Mouse (Mus musculus) WW6 (cell line): Measurements from ENCODE around the gene Ppp2r1b.

Experiments
- DNase-seq: peaks from one replicate; pipeline ENCODE4 v3.0.0-alpha.2; 2013; ENCODE audit warnings: low read depth, low spot score

Gene Ppp2r1b

DNA sequence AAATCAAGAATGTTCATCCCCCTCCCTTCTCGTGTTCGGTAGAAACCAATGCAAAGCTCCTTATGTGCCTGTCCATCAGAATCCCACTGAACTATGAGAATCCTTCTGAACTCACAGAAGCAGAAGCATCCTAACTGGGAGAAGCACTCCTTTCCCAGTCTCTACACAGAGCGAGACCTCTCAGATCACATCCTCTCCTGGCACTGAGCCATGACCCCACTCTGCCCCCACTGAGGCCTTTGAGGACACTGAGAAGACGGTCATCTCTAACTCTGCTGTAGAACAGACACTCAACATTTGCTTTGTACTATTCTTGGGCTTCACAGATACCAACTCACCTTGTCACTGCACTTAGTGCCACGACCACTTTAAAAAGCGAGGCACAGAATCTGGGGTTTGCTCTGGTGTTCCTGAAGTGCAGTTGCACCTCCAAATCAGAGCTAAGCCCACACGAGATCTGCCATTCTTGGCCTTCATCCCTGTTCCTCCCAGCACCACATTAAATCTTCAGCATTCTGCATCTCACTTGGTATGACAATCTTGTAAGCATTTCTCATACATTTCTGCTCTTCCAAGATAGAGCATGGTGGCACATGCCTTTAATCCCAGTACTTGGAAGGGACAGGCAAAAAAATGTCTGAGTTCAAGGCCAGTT, 66.9 kb downstream of the Ppp2r1b start:
- DNase-seq: no peak

DNA sequence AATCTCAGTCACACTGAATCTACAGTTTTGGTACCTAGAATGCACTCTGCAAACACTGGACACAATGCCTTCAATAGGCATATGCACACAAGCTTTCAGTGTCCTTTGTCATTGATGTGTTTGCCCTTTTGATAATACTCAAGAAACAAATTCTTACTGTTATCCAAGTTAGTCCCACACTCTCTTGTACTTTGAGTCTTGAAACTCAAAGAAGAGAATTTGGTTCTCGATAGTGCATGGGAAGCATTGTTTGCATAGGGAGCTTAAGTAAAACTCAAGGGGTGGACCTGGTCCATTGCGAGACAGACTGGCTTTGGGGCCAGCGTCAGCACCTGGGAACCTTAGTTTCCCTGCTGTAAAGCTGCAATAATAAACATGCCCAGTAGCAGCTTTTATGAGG, 73.0 kb downstream of the Ppp2r1b start:
- DNase-seq: no peak

DNA sequence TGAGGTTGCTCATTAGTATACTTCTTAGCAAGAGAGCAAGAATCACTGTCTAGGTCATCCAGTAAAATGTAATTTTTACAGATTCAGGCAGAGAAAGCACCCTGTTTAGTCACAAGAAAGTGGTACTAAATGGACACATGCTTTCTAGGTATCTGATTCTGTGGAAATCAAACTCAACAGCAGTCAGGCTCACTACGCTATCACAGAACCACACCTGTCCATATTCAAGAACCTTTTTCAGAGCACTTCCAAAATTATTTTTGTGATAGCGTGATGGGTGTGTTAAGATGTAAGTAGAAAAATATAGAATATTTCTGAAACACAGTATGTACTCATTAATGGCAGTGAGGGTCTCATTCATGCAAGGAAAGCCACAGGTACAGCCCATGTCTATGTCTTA, 74.5 kb downstream of the Ppp2r1b start:
- DNase-seq: no peak

DNA sequence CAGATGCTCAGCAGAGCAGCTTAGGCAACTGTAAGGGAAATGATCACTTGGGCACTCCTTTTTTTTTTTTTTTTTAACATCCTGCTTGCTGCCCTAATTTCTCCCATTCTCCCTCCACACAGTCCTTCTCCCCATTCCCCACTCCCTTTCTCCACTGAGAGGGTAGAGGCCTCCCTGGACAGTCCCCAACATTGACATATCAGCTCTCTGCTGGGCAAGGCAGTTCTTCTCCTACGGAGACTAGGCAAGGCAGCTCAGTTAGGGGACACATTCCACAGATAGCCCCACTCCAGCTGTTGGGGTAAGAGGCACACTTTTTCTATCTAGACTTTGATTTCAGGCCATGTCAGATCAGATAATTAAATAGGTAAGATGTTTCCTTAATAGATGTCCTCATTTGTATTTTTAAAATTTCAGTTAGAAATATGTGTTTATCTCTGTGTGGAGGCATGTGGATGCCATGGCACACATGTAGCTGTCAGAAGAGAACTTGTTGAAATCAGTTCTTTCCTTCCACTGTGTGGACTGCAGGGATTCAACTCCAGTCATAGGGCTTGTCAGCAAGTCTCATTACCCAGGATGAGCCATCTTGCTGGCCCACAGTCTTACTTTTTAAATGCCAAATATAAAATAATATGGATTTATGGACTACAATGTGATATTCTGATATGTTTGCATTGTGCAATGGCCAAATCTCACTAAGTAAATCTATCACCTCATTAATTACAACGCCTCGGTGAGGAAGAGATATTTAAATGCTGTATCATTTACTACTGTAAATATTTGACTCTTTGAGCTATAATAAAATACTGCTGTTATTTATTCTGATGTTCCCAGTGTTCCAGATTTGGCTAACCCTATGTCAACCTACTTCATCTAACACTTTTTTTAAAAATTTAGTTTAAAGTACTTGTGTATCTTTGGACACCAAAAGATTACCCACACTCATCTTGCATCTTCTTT, 76.1 kb downstream of the Ppp2r1b start:
- DNase-seq: no peak

DNA sequence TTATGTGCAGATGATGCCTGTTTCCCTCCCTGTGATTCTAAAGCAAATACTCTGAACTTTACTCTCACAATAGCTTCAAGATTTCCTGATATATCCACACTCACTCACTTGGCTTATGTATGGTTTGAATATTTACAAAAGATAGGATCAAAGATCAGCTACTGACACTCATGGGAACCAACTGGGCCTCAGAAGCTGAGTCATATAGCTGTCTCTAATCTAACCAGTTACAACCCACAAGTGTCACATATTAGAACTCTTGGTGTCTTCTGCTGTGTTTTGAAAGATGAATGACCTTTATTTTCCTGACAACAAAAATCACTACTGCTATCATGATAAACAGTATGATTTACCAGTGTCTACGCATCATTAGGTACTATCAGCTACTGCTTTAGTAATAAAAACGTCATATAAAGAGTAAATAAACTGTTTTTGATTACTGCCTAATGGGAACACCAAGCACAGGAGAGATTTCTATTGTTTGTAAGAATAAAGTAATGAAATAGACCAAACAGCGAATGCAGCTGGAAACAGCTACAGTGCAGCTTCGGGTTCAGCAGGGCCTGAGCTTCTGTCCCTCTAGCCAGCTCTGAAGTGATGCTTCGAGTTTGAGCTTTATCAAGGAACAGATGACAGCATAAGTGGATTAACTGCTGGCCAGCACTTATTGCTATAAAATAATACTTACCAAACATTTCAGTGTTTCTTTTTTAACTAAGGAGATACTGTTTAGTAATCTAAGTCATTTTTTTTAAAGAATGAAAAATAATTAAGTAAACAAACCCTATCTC, 77.5 kb downstream of the Ppp2r1b start:
- DNase-seq: no peak

DNA sequence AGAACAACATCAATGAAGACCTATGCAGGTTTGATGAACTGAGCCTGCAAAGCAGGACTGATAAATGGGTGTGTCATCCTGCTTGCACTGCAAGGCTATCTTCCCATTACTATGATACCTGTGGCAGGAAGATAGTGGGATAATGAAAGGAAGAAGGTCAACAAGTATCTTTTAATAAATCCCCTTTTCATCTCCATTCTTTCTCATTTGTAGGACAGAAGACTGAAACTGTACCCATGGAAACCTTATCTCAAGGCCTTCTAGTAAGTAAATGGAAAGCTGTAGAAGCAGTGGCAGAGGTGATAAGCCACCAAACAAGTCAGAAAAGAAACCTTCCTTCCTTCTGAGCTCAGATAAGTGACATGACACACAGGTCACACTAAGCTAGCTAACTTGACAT, 79.4 kb downstream of the Ppp2r1b start:
- DNase-seq: no peak

DNA sequence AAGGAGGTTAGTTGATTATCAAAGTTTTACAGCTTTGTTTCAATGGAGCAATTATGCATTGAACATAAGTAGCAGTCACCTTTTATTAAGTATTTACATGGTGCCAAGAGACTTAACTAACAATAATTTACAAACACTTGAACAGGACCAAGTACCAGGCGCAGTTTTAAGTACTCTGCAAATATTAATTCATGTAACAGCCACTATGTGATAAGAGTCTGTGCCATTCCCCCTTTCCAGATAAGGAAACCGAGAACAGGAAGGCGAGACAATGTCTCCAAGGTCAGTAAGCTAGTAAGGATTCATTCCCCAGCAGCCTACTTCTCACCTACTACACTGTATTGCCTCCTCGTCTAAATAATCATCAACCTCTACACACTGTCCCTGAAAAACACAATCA, 80.7 kb downstream of the Ppp2r1b start:
- DNase-seq: no peak

DNA sequence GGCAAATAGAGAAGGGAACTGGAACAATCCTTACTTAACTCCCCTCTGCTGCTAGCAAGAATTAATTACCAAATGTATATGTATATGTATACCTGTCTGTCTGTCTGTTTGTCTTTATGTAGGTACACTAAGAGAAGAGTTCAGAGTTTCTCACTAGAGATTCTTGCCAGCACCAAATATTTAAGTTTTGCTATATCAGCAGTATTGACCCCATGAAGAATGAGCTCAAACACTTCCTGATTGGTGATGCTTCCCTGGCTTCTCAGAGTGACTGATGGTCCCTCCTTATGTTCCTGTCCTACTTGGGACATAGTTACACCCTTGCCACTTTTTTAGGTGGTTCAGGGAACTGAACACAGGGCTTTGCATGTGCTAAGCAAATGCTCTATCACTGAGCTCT, 84.9 kb downstream of the Ppp2r1b start:
- no peak for DNase-seq

DNA sequence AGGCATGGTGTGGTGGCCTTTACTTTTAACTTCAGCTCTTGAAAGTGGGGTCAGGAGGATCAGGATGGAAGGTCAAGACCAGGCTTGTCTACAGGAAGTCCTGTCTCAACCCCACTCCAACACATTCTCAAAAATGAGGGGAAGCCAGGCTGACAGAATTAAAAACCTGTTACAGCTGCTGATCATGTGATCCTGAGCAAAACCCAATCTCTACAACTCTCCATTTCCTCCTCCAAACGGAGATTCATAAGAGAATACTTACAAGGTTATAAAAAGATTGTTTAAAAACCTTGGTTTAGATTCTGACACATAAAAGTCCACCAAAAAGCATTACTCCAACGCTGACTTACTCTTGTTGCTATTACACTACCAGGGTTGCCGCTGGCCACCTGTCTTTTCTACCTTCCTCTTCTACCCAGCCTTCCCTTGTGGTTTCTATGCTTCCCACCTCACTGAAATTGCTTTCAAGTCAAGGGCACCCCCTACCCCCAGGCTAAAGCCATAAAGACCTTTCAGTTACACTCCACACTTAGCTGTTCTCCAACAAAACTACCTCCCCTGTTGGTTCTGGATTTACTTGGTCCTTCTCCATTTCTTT, 96.8 kb downstream of the Ppp2r1b start:
- no peak for DNase-seq

DNA sequence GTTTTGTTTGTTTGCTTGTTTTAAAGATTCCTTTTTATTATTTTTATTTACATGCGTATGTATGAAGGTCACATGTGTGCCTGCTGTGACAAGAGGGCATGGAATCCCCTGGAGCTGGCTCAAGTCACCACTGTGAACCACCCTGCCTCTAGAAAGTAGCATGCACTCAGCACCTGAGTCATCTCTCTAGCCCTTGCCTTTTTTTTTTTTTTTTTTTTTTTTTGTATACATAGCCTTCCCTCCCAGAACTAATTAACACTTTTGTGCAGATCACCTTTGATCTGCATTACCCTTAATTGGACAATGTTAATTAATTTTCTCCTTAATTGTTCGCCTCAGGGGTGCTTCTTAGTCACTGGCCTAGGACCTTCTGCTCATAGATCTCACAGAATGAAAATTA, 97.6 kb downstream of the Ppp2r1b start:
- no peak for DNase-seq
